Mouse (Mus musculus) megakaryocyte, embryonic 14.5 days (primary cell): ENCODE measurements at regions not wholly inside any gene's neighbourhood (a gene's known extent, or its start where the extent isn't known, plus 50 kb on each side); places are given as distances from the start of the nearest gene placed in this dataset.

ENCODE experiments used
- FLI1 ChIP-seq: IDR thresholded peaks from 2 replicates; pipeline ENCODE4 v1.6.1; 2012; ENCODE audit warnings: low read length, inconsistent platforms, mixed read lengths
- GATA1 ChIP-seq: IDR thresholded peaks from 3 replicates; pipeline ENCODE4 v1.6.1; 2012; ENCODE audit warnings: mixed read lengths, low read length, inconsistent platforms, borderline replicate concordance

GRCm38 (mm10) chr4:153829766-153830165, 127.3 kb upstream of the A430005L14Rik start:
- TF ChIP-seq GATA1 (no peak), FLI1 (no peak)
